Mouse (Mus musculus) T-cell, adult 66 days (primary cell): ENCODE measurements around the gene Esyt3. TPM values are rescaled to one million over a fixed set of nuclear protein-coding genes. Genes with fewer than 3 reads are reported as not detected.

Source experiments
- total RNA-seq, 2 experiments: library from RNA; stranded (reverse); gene quantifications; 3 replicates in 1 of 2; 4 replicates in 1 of 2; pipeline ENCODE4 v1.2.4; 2023

Esyt3 gene
- under 1 TPM in 1 of 2 experiments, not detected in 1; 0.12 TPM for total RNA-seq

GRCm38 (mm10) chr9:99357921-99358692 lies at the start of gene Esyt3:
Gene Esyt3 (minus strand): TSS chr9:99358557.

Other genes with a start within 250 kb of the Esyt3 start
- gene Pik3cb, start 217.9 kb downstream of the Esyt3 start, total RNA-seq, result 10 to 100 TPM in 1 of 2 experiments, 1 to 10 TPM in 1; 8.4 to 11.7 TPM
- not detected for gene Faiml, start 121.3 kb downstream of the Esyt3 start, total RNA-seq
- 10 to 100 TPM; 11.6 to 12.4 TPM for gene Cep70, start 115.2 kb downstream of the Esyt3 start, total RNA-seq
- under 1 TPM in 1 of 2 experiments, not detected in 1; 0.84 TPM for gene Mras, start 78.8 kb upstream of the Esyt3 start, total RNA-seq
- not detected for gene Nme9, start 92.9 kb upstream of the Esyt3 start, total RNA-seq
- 10 to 100 TPM; 38.7 to 41.7 TPM for gene Armc8, start 210.3 kb upstream of the Esyt3 start, total RNA-seq
- gene Dbr1, start 217.2 kb upstream of the Esyt3 start, total RNA-seq, result 10 to 100 TPM; 31.9 to 55.4 TPM